Mouse (Mus musculus): ENCODE results near the gene Glis1.

The Glis1 gene

GRCm38 (mm10) chr4:107515626-107516025 lies 81.2 kb downstream of the Glis1 start:
- DNase-seq (ENCODE audit: low read depth, low spot score): no peak

GRCm38 (mm10) chr4:107518766-107519165 lies 84.4 kb downstream of the Glis1 start:
- DNase-seq (ENCODE audit: low read depth, low spot score): no peak

GRCm38 (mm10) chr4:107520071-107520470 lies 85.7 kb downstream of the Glis1 start:
- DNase-seq (ENCODE audit: low read depth, low spot score): no peak

GRCm38 (mm10) chr4:107520816-107521215 lies 86.4 kb downstream of the Glis1 start:
- no peak for DNase-seq (ENCODE audit: low read depth, low spot score)

- DNase-seq (ENCODE audit: low read depth, low spot score): no peak
Measured at GRCm38 (mm10) chr4:107523607-107524151, 89.3 kb downstream of the Glis1 start.

- peak; percentile 42 for DNase-seq (ENCODE audit: low read depth, low spot score)
Measured at GRCm38 (mm10) chr4:107535126-107535525, 100.7 kb downstream of the Glis1 start.

GRCm38 (mm10) chr4:107538116-107538515 lies 103.7 kb downstream of the Glis1 start:
- DNase-seq (ENCODE audit: low read depth, low spot score): peak; percentile 51

GRCm38 (mm10) chr4:107538561-107538960 lies 104.2 kb downstream of the Glis1 start:
- DNase-seq (ENCODE audit: low read depth, low spot score): no peak

- no peak for DNase-seq (ENCODE audit: low read depth, low spot score)
Measured at GRCm38 (mm10) chr4:107539021-107539420, 104.6 kb downstream of the Glis1 start.

- no peak for DNase-seq (ENCODE audit: low read depth, low spot score)
Measured at GRCm38 (mm10) chr4:107541821-107542220, 107.4 kb downstream of the Glis1 start.

- DNase-seq (ENCODE audit: low read depth, low spot score): no peak
Measured at GRCm38 (mm10) chr4:107544843-107545242, 110.5 kb downstream of the Glis1 start.

- DNase-seq (ENCODE audit: low read depth, low spot score): peak; percentile 74
Measured at GRCm38 (mm10) chr4:107545726-107546125, 111.3 kb downstream of the Glis1 start.

- peak; percentile 86 for DNase-seq (ENCODE audit: low read depth, low spot score)
Measured at GRCm38 (mm10) chr4:107546525-107546924, 112.1 kb downstream of the Glis1 start.

- no peak for DNase-seq (ENCODE audit: low read depth, low spot score)
Measured at GRCm38 (mm10) chr4:107550096-107550495, 115.7 kb downstream of the Glis1 start.

GRCm38 (mm10) chr4:107550546-107550945 lies 116.2 kb downstream of the Glis1 start:
- DNase-seq (ENCODE audit: low read depth, low spot score): no peak

GRCm38 (mm10) chr4:107552696-107553095 lies 118.3 kb downstream of the Glis1 start:
- no peak for DNase-seq (ENCODE audit: low read depth, low spot score)

GRCm38 (mm10) chr4:107553774-107554173 lies 119.4 kb downstream of the Glis1 start:
- peak; percentile 40 for DNase-seq (ENCODE audit: low read depth, low spot score)

- no peak for DNase-seq (ENCODE audit: low read depth, low spot score)
Measured at GRCm38 (mm10) chr4:107558801-107559200, 124.4 kb downstream of the Glis1 start.

- DNase-seq (ENCODE audit: low read depth, low spot score): no peak
Measured at GRCm38 (mm10) chr4:107561056-107561455, 126.7 kb downstream of the Glis1 start.

- DNase-seq (ENCODE audit: low read depth, low spot score): no peak
Measured at GRCm38 (mm10) chr4:107568159-107568558, 133.8 kb downstream of the Glis1 start.

GRCm38 (mm10) chr4:107568881-107569443 lies 134.6 kb downstream of the Glis1 start:
- no peak for DNase-seq (ENCODE audit: low read depth, low spot score)

- DNase-seq (ENCODE audit: low read depth, low spot score): peak; percentile 37
Measured at GRCm38 (mm10) chr4:107570329-107571014, 136.1 kb downstream of the Glis1 start.

- peak; percentile 24 for DNase-seq (ENCODE audit: low read depth, low spot score)
Measured at GRCm38 (mm10) chr4:107575781-107576180, 141.4 kb downstream of the Glis1 start.

All from brain, adult 2 months (tissue).